Mouse (Mus musculus) hindbrain, embryonic 16.5 days (tissue): Measurements from ENCODE around the gene Ccnd2. TPM values are rescaled to one million over a fixed set of nuclear protein-coding genes. Genes with fewer than 3 reads are reported as not detected.

Experiments
- ATAC-seq: fragments of 200-750 bp; cut with Nextera tagmentation; 2 replicates; pipeline ENCODE4 v1.8.0; 2017; ENCODE audit warnings: moderate TSS enrichment, moderate library complexity
- H3K27ac ChIP-seq: fragments of 300-500 bp; sonication (generic); 2 replicates; pipeline ENCODE4 v1.5.1; 2014; ENCODE audit warnings: low read depth, mild to moderate bottlenecking, control low read depth, low read length, moderate library complexity
- H3K27me3 ChIP-seq: fragments of 300-500 bp; sonication (generic); replicated peaks from 2 replicates; pipeline ENCODE4 v1.6.1; 2014; ENCODE audit warnings: low read length; ENCODE audit not compliant: control insufficient read depth, insufficient read depth
- H3K36me3 ChIP-seq: fragments of 300-500 bp; sonication (generic); 2 replicates; pipeline ENCODE4 v1.6.1; 2014; ENCODE audit warnings: mild to moderate bottlenecking, low read length, moderate library complexity, mixed read lengths; ENCODE audit not compliant: control insufficient read depth, insufficient read depth
- H3K4me1 ChIP-seq: fragments of 300-500 bp; sonication (generic); 2 replicates; pipeline ENCODE4 v1.6.1; 2014; ENCODE audit warnings: low read depth, low read length; ENCODE audit not compliant: control insufficient read depth, insufficient read depth
- H3K4me2 ChIP-seq: fragments of 300-500 bp; sonication (generic); 2 replicates; pipeline ENCODE4 v1.6.1; 2014; ENCODE audit warnings: mild to moderate bottlenecking, low read length, control low read depth, moderate library complexity
- H3K4me3 ChIP-seq: fragments of 300-500 bp; sonication (generic); 2 replicates; pipeline ENCODE4 v1.5.1; 2014; ENCODE audit warnings: mild to moderate bottlenecking, low read length, control low read depth, moderate library complexity
- H3K9ac ChIP-seq: fragments of 300-500 bp; sonication (generic); 2 replicates; pipeline ENCODE4 v1.6.1; 2014; ENCODE audit warnings: low read depth, mild to moderate bottlenecking, control low read depth, low read length, moderate library complexity
- H3K9me3 ChIP-seq: fragments of 300-500 bp; sonication (generic); 2 replicates; pipeline ENCODE4 v1.6.1; 2014; ENCODE audit warnings: mild to moderate bottlenecking, low read length, moderate library complexity; ENCODE audit not compliant: control insufficient read depth
- WGBS: fragments of 180-500 bp; shearing (Covaris S2); extraction: QIAGEN DNeasy Blood & Tissue Kit; methylation state at CpG from one replicate; pipeline ENCODE4 v1.1.7; 2014; 5-methylcytosine and 5-hydroxymethylcytosine counted together
- polyA plus RNA-seq: library from polyadenylated mRNA; unstranded; fragments of >200 nt; fragmentation: Nextera tagmentation; extraction: Ambion mirVana; gene quantifications from 2 replicates; pipeline ENCODE4 v1.2.1, GENCODE M21; 2015

Gene Ccnd2
- polyA plus RNA-seq, 1 experiment from 2014 or later, result 248 TPM

DNA sequence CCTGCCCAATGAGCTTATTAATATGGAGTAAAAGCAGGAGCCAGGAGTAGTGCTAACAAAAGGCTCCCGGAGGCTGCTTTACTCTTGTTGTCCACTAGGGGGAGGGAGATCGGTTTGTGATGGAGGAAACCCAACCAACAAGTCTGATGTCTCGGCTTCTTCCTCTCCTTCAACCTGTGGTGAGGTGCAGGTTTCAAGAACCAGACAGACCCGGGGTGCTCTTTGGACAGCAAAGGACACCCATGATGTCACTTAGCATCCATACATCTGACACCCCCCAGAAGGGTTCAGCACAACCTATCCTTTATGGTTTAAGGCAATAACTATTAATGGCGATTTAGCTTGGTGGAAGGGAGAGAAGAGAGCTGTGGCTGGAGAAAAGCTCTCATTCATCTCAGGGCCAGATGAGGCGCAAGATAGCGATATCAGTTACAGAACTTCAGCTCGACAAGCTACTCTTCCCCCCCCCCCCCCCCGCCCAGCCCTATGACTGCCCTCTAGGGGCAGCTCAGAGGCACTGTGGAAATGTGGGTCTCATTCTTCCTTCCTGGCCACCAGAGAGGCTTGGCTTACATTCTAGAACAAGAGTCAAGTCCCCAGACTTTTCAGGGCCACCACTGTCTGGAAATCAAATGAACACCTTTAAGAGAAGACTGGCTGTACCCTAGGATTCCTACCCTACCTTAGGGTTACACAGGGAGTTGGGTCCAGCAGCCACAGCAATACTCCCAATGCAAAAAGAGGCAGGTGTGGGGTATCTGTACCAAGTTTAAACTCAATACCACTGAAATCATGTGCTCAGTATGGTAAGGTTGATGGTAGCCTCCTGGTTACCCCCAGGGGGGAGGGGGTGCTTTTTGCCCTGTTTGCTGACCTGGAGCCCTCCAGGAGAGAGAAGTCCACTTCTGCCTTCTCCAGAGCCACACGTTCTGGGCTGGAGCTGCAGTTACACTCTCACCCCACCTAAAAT lies 9.6 kb downstream of the Ccnd2 start:
- Histone ChIP-seq H3K4me1 (no peaks in the 10 kb centered on the region), H3K36me3 (no peaks in the 10 kb centered on the region), H3K27ac (no peak overlapping the region), H3K4me2 (peak overlapping the region; percentile 39), H3K4me3 (no peak overlapping the region), H3K9ac (no peak overlapping the region), H3K9me3 (no peaks in the 10 kb centered on the region), H3K27me3 (no peaks in the 10 kb centered on the region)
- ATAC-seq, result peak; percentile 28; the same call in 1 of the 2 replicates
- WGBS, result 26% methylated on average over 8 of the region's 10 CpGs

DNA sequence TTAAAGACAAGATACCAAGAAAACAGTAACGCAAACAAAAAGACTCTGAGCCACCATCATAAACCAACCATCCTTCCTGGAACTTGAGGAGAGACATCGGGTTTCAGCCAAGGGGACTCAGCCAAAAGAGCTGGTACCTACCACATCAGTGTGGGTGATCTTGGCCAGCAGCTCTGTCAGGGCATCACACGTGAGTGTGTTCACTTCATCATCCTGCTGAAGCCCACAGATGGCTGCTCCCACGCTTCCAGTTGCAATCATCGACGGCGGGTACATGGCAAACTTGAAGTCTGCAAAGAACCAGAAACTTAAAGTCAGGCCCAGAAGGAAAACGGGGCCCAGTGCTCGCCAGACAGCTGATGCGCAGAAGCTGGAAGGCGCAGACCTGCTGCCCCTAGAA lies 13.0 kb downstream of the Ccnd2 start:
- no peak overlapping the region for H3K9ac ChIP-seq
- no peaks in the 10 kb centered on the region for H3K27me3 ChIP-seq
- no peak overlapping the region for H3K4me2 ChIP-seq
- ATAC-seq, result no peak
- no peaks in the 10 kb centered on the region for H3K4me1 ChIP-seq
- WGBS, result 95% methylated on average over 11 of the region's 11 CpGs
- H3K9me3 ChIP-seq, result no peaks in the 10 kb centered on the region
- H3K36me3 ChIP-seq, result no peaks in the 10 kb centered on the region
- no peak overlapping the region for H3K27ac ChIP-seq
- no peak overlapping the region for H3K4me3 ChIP-seq

DNA sequence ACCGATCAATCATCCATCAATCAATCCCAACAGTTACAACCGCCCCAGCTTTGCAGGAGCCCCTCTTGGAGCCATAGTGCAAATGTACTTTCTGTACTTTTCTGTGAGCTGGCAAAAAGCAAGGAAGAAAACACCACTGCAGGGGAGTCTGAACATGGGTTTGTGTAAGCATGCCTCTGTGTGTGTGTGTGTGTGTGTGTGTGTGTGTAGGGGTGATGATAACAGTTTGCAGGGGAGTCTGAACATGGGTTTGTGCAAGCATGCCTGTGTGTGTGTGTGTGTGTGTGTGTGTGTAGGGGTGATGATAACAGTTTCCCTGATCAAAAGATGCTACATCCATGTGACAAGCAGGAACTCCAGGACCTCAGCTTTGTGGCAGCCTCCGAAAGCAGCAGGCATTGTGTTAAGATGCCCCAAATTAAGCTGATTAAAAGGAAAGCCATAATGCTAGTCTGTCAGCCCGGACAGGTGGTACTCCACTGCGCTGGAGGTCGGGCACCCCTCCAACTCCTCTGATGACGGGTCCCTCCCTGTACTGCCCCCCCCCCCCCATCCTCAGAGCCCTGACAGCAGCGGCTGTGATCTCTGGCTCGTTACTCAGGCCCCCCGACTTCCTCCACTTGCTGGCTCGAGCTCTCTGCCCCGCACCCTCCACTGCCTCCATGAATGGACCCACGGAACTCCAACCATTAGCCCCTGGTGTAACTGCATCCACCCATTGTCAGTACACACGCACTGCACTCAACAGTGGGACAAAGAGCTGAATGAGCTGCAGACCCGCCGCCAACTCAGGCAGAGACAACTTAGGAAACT lies 18.4 kb downstream of the Ccnd2 start:
- H3K4me3 ChIP-seq, result no peak overlapping the region
- no peak overlapping the region for H3K27ac ChIP-seq
- H3K4me2 ChIP-seq, result peak overlapping the region; percentile 33
- ATAC-seq, result peak; percentile 95
- WGBS, result 31% methylated on average over 16 of the region's 16 CpGs
- H3K9me3 ChIP-seq, result no peaks in the 10 kb centered on the region
- no peak overlapping the region for H3K9ac ChIP-seq
- H3K27me3 ChIP-seq, result no peaks in the 10 kb centered on the region
- no peaks in the 10 kb centered on the region for H3K4me1 ChIP-seq
- no peaks in the 10 kb centered on the region for H3K36me3 ChIP-seq

DNA sequence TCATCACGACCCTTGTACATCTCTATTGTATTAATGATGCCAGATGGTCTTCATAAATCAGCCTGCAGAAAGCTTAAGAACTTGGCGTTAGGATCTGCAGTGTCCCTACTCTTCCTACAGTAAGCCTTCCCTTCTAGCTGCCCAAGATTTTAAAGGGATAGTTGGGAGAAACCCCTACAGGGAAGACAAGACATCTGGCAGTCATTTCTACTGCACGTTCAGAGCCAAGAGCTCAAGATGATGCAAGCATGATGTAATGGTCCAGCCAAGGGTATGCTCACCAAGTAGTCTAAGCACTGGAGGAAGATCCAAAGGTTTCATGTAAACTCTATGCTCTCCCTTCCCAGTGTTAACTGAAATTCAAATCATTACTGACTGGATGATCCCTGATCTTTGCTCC lies 19.3 kb downstream of the Ccnd2 start:
- no peak for ATAC-seq
- Histone ChIP-seq H3K36me3 (no peaks in the 10 kb centered on the region), H3K27ac (no peak overlapping the region), H3K27me3 (no peaks in the 10 kb centered on the region), H3K4me3 (no peak overlapping the region), H3K4me1 (no peaks in the 10 kb centered on the region), H3K9ac (no peak overlapping the region), H3K4me2 (no peak overlapping the region), H3K9me3 (no peaks in the 10 kb centered on the region)
- WGBS, result 67% methylated on average over 3 of the region's 3 CpGs

DNA sequence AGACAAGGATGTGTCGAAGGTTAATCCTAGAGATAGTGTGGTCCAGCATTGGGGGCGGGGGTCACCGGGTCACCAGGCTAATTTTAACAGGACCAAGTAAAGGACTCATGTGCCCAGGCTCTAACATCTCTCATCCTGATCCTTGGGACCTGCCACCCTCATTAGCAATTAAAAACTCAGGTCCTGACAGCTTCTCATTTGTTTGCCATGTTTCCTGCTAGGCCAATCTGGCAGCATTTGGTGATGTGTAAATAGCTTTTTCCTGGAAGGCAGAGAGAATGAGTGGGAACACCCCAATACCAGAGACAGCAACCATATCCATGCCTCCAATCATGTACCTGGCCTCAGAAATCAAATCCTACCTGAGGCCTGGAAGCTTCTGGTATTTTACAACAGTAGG lies 20.0 kb downstream of the Ccnd2 start:
- Histone ChIP-seq H3K4me2 (no peak overlapping the region), H3K4me1 (no peaks in the 10 kb centered on the region), H3K27ac (no peak overlapping the region), H3K4me3 (no peak overlapping the region), H3K9ac (no peak overlapping the region), H3K27me3 (no peaks in the 10 kb centered on the region), H3K9me3 (no peaks in the 10 kb centered on the region), H3K36me3 (no peaks in the 10 kb centered on the region)
- 86% methylated on average over 3 of the region's 3 CpGs for WGBS
- ATAC-seq, result no peak

DNA sequence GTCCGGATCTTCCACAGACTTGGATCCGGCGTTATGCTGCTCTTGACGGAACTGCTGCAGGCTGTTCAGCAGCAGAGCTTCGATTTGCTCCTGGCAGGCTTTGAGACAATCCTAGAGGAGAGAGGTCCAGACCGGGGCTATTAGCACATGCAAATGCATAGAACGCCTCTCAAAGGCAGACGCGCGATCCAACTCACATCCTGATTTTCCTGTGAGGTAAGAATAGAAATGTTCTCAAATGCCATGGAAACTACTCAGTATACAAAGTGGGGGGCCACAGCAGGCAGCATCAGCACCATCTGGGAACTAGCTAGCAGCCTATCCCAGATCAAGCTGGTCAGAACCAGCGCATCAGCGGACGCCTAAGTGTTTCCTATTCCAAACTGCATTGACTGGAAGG lies 21.6 kb downstream of the Ccnd2 start:
- 48% methylated on average over 13 of the region's 13 CpGs for WGBS
- ATAC-seq, result 0 out of 2 replicates have a peak, but pooled peaks have one; percentile 10
- Histone ChIP-seq H3K27me3 (no peaks in the 10 kb centered on the region), H3K27ac (no peak overlapping the region), H3K4me3 (no peak overlapping the region), H3K4me1 (no peaks in the 10 kb centered on the region), H3K9me3 (no peaks in the 10 kb centered on the region), H3K36me3 (no peaks in the 10 kb centered on the region), H3K9ac (no peak overlapping the region; the same call in 1 of the 2 replicates), H3K4me2 (no peak overlapping the region)

DNA sequence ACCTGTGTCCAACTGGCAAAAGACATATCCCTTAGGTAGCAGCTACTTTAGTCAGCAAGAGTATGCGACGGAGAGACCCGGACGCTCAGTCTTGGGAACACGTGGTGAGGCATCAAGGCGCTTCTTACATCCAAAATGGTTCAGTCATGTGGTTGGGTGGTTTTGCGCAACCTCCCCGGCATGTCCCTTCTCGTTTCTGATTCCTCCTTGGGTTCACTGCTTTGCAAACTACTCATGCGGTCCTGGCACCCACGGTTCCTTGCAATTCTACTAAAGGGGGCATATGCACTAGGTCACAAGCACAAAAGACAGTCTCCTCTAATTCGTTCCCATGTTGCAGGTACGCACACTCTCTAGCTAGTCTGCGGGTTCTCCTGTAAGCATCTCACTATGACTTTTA lies 22.3 kb downstream of the Ccnd2 start:
- no peak overlapping the region for H3K27ac ChIP-seq
- no peaks in the 10 kb centered on the region for H3K4me1 ChIP-seq
- no peaks in the 10 kb centered on the region for H3K27me3 ChIP-seq
- no peak for ATAC-seq
- no peaks in the 10 kb centered on the region for H3K9me3 ChIP-seq
- no peak overlapping the region for H3K4me2 ChIP-seq
- WGBS, result 94% methylated on average over 14 of the region's 14 CpGs
- H3K4me3 ChIP-seq, result no peak overlapping the region
- H3K9ac ChIP-seq, result no peak overlapping the region
- H3K36me3 ChIP-seq, result no peaks in the 10 kb centered on the region

DNA sequence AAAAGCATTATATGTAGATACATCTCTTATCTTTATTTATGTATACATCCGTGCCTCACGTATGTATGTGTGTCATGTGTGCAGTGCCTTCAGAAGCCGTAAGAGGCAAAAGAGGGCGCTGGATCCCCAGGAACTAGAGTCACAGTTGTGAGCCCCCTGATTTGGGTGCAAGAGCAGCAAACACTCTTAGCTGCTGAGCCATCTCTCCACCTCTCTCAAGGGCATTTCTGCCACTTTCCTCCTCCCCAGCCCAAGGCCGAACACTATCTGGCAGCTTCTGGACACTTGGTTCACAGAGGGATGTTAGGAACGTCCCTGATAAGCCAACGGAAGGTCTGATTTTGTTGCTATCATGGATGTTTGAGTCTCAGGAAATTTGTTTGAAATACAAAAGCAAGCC lies 28.5 kb downstream of the Ccnd2 start:
- Histone ChIP-seq H3K36me3 (no peaks in the 10 kb centered on the region), H3K9ac (no peak overlapping the region), H3K4me1 (no peaks in the 10 kb centered on the region), H3K4me2 (no peak overlapping the region), H3K27me3 (no peaks in the 10 kb centered on the region), H3K27ac (no peak overlapping the region), H3K9me3 (no peaks in the 10 kb centered on the region), H3K4me3 (no peak overlapping the region)
- 87% methylated on average over 7 of the region's 7 CpGs for WGBS
- ATAC-seq, result no peak

- Histone ChIP-seq H3K4me2 (no peak overlapping the region), H3K27ac (no peak overlapping the region), H3K4me3 (no peak overlapping the region), H3K27me3 (no peaks in the 10 kb centered on the region), H3K9me3 (no peaks in the 10 kb centered on the region), H3K36me3 (no peaks in the 10 kb centered on the region), H3K4me1 (no peaks in the 10 kb centered on the region), H3K9ac (no peak overlapping the region)
- ATAC-seq, result no peak
- 90% methylated on average over 5 of the region's 5 CpGs for WGBS
Observed at GRCm38 (mm10) chr6:127122996-127123395, 29.0 kb downstream of the Ccnd2 start.
